Mouse (Mus musculus): ENCODE measurements at regions not wholly inside any gene's neighbourhood (a gene's known extent, or its start where the extent isn't known, plus 50 kb on each side); places are given as distances from the start of the nearest gene placed in this dataset.

DNA sequence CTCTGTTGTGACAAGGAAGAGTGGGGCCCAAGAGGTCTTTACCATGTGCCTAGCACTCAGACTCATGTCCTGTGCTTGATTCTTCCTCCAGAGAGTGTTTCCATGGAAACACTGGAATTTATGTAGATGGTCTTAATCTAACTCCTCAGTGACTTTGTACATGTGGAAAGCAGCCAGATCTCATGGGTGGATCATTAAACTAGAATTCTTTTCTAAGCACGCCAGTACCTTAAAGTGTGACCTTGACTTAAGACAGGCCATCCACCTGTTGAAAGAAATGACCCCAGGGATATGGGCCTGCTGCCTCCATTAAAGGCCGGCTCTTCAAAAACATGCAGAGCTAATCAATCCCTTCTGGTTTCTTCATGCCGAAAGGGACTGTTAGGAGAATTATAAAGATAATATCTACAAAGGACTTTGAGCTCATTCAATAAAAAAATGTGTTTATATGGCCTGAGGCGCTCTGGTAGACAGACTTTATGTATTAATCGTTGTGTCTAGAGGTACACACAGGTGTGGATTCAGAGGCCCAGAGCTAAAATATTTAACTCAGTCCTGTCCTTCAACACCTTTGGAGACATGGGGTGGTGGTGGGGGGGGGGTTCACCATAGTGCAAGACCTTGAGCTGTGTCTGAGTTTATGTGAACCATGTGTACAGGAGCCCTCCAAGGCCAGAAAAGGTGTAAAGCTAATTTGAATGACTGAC lies 60.5 kb upstream of the Gls start:
- Histone ChIP-seq H3K27me3 (ENCODE audit: control insufficient read depth, insufficient read depth, low read length) (no peaks in the 10 kb centered on the region), H3K4me3 (ENCODE audit: control insufficient read depth, low read depth, low read length) (no peak overlapping the region), H3K4me1 (ENCODE audit: control insufficient read depth, insufficient read depth, low read length) (peaks cover 2% of the 10 kb centered on the region; the same call in 1 of the 2 replicates), H3K27ac (ENCODE audit: control insufficient read depth, insufficient read depth, low read depth, low read length) (no peak overlapping the region), H3K36me3 (ENCODE audit: control insufficient read depth, insufficient read depth, low read length) (no peaks in the 10 kb centered on the region)
- TF ChIP-seq CTCF (IDR thresholded peaks at IDR 0.05; ENCODE audit: control insufficient read depth, insufficient read depth, insufficient replicate concordance, low read depth, low read length) (no peak), POLR2A (IDR thresholded peaks at IDR 0.05; ENCODE audit: control insufficient read depth, low read depth, low read length) (no peak)
